Mouse (Mus musculus) ES-E14 (cell line): ENCODE results near the gene Kansl3.

ENCODE experiments used
- CHD2 ChIP-seq: IDR thresholded peaks from 2 replicates; pipeline ENCODE4 v1.6.1; 2014; ENCODE audit warnings: mild to moderate bottlenecking, low read depth, low read length, inconsistent platforms
- HCFC1 ChIP-seq: IDR thresholded peaks from 2 replicates; pipeline ENCODE4 v1.6.1; 2012; ENCODE audit warnings: low read length, inconsistent platforms, borderline replicate concordance; ENCODE audit not compliant: insufficient read depth
- MAFK ChIP-seq: IDR thresholded peaks from 2 replicates; pipeline ENCODE4 v1.6.1; 2014; ENCODE audit warnings: mild to moderate bottlenecking, low read depth, low read length, inconsistent platforms; ENCODE audit not compliant: insufficient read depth
- ZC3H11A ChIP-seq: IDR thresholded peaks from 2 replicates; pipeline ENCODE4 v1.6.1; 2012; ENCODE audit warnings: low read depth, mild to moderate bottlenecking, inconsistent platforms, low read length, borderline replicate concordance
- ZNF384 ChIP-seq: IDR thresholded peaks from 2 replicates; pipeline ENCODE4 v1.6.1; 2012; ENCODE audit warnings: low read depth, low read length, inconsistent platforms

DNA sequence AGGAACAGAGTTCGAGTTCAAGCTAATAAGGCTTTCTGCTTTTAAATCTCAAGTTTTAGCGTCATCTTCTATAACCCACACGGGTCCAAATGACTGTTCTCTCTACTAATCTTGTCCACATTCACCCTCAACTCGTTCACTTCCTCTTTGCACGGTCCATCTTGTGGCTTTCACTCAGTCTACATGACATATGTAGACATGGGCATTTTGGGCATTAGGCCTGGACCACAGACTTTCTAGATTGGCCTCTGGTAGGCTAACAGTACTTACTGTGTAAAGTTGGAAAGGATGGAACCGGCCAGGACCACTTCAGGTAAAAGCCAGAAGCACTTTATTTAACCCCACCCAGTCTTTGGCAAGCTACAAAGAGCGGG lies 61.9 kb downstream of the Kansl3 start:
- TF ChIP-seq CHD2 (no peak), ZNF384 (no peak), ZC3H11A (no peak), HCFC1 (no peak), MAFK (no peak)
